Mouse (Mus musculus) heart, embryonic 13.5 days (tissue): ENCODE measurements around the gene Cox10. TPM values are rescaled to one million over a fixed set of nuclear protein-coding genes. Genes with fewer than 3 reads are reported as not detected.

ENCODE experiments used
- polyA plus RNA-seq: library from polyadenylated mRNA; unstranded; fragments of >200 nt; fragmentation: Nextera tagmentation; extraction: Ambion mirVana; gene quantifications from 2 replicates; pipeline ENCODE4 v1.2.1, GENCODE M21; 2015

Cox10 gene
- polyA plus RNA-seq, 1 experiment from 2014 or later: 32.9 TPM

Other genes with a start within 250 kb of the Cox10 start
- 2.2 and 2.7 TPM in 2 replicates for gene Hs3st3b1, start 157.2 kb downstream of the Cox10 start, polyA plus RNA-seq